Mouse (Mus musculus) erythroblast, embryonic 14.5 days (primary cell): Measurements from ENCODE around the gene Appbp2.

Source experiments
- GATA1 ChIP-seq: IDR thresholded peaks from 2 replicates; pipeline ENCODE4 v1.6.1; 2012; ENCODE audit warnings: low read length, inconsistent platforms, mixed read lengths
- TAL1 ChIP-seq: IDR thresholded peaks from 3 replicates; pipeline ENCODE4 v1.6.1; 2012; ENCODE audit warnings: low read length, inconsistent platforms, mixed read lengths

DNA sequence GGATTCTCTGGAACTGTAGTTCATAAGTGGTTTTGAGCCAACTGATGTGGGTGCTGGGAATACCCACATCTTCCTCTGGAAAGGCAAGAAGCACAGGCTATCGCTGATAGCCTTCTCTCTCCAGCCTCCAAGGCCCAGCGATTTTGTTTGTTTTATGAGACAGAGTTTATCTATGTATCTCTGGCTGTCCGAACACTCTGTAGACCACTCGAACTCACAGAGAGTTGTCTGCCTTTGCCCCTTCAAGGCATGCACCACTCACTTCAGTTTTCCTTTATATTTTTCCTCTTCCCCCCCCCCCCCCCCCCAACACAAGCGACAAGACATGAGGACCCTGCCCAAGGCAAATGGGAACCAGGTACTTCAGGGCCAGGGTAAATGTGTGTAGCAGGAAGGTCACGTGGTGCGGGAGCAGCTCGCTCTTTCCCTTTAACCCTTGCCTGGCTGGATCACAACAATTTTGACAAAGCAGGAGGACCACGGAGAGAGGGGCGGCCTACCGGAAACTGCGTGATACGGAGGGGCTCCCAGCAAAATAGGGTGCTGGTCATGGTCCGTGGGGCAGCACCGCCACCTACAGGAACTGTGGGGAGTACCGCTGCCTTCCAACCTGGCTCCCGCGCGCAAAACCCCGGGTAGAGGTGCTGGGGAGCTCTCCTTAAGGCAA lies 52.2 kb downstream of the Appbp2 start:
- TF ChIP-seq TAL1 (no peak), GATA1 (no peak)
